Mouse (Mus musculus) heart, adult 2 months (tissue): ENCODE data around the gene Xrn1. TPM values are rescaled to one million over a fixed set of nuclear protein-coding genes. Genes with fewer than 3 reads are reported as not detected.

Experiments
- DNase-seq, 2 experiments: peaks; one replicate each; pipeline ENCODE4 v3.0.0; 2021
- H3K27ac ChIP-seq: fragments of 200-600 bp; 2 replicates; pipeline ENCODE4 v1.8.1; 2022
- H3K27me3 ChIP-seq: fragments of 200-500 bp; 2 replicates; pipeline ENCODE4 v1.6.1; 2012; ENCODE audit warnings: mild to moderate bottlenecking, low read length, inconsistent platforms, mixed read lengths; ENCODE audit not compliant: control insufficient read depth, insufficient read depth
- H3K36me3 ChIP-seq: fragments of 200-500 bp; 2 replicates; pipeline ENCODE4 v1.6.1; 2012; ENCODE audit warnings: low read length, inconsistent platforms; ENCODE audit not compliant: control insufficient read depth, insufficient read depth
- H3K4me1 ChIP-seq: fragments of 200-500 bp; 2 replicates; pipeline ENCODE4 v1.6.1; 2011; ENCODE audit warnings: low read length; ENCODE audit not compliant: control insufficient read depth, insufficient read depth
- H3K4me3 ChIP-seq: fragments of 200-600 bp; 2 replicates; pipeline ENCODE4 v1.8.1; 2022
- H3K79me2 ChIP-seq: fragments of 200-500 bp; replicated peaks from 2 replicates; pipeline ENCODE4 v1.6.1; 2012; ENCODE audit warnings: mild to moderate bottlenecking, inconsistent platforms, low read length, moderate library complexity, mixed read lengths; ENCODE audit not compliant: control insufficient read depth, insufficient read depth
- H3K9ac ChIP-seq: fragments of 200-500 bp; 2 replicates; pipeline ENCODE4 v1.6.1; 2012; ENCODE audit warnings: low read depth, mild to moderate bottlenecking, control low read depth, inconsistent platforms, low read length, mixed read lengths
- CTCF ChIP-seq: fragments of 200-600 bp; IDR thresholded peaks from 2 replicates; pipeline ENCODE4 v1.8.1; 2022; ENCODE audit warnings: antibody characterized with exemption, mild to moderate bottlenecking, moderate library complexity
- EP300 ChIP-seq: fragments of 200-500 bp; IDR thresholded peaks from 2 replicates; pipeline ENCODE4 v1.6.1; 2011; ENCODE audit warnings: low read depth, low read length, control low read depth; ENCODE audit not compliant: insufficient read depth
- POLR2A ChIP-seq: fragments of 200-500 bp; IDR thresholded peaks from 2 replicates; pipeline ENCODE4 v1.6.1; 2011; ENCODE audit warnings: mild to moderate bottlenecking, low read depth, low read length, control low read depth; ENCODE audit not compliant: insufficient read depth
- WGBS: fragments of 180-500 bp; shearing (Covaris S2); methylation state at CpG from one replicate; pipeline ENCODE4 v1.1.7; 2018; 5-methylcytosine and 5-hydroxymethylcytosine counted together
- intact Hi-C: fragments of 180-260 bp; cut with DNase I; formaldehyde crosslinking; loops from one replicate; pipeline ENCODE4 v1.15.1; 2025
- polyA plus RNA-seq: library from polyadenylated mRNA; depleted of rRNA; stranded (reverse); fragments of >200 nt; gene quantifications from 2 replicates; pipeline ENCODE4 v1.2.3, GENCODE M21; 2012
- total RNA-seq, 2 experiments: library from RNA; stranded (reverse); gene quantifications; 2 replicates each; pipeline ENCODE4 v1.2.3; 2021

Xrn1 gene
- total and polyA plus RNA-seq, 3 experiments = 3.3 to 20.4 (median 16.3) TPM

GRCm38 (mm10) chr9:95959246-95959645 is 4.7 kb downstream of the Xrn1 start:
- Histone ChIP-seq H3K27ac (no peak overlapping the region), H3K27me3 (no peaks in the 10 kb centered on the region), H3K4me3 (no peak overlapping the region), H3K4me1 (no peaks in the 10 kb centered on the region; the same call in none of the 2 replicates), H3K36me3 (peaks cover 3% of the 10 kb centered on the region), H3K79me2 (peaks cover 9% of the 10 kb centered on the region), H3K9ac (no peak overlapping the region)
- 81% methylated on average over 6 of the region's 6 CpGs for WGBS
- TF ChIP-seq CTCF (no peak), EP300 (no peak), POLR2A (no peak)
- DNase-seq = no peak
- intact Hi-C loops = loop anchor here (5.0 to 10.0 kb wide), 3 partner anchors 236 to 516 kb away; partner anchors contain the start of genes Rnf7, Tfdp2 and U2surp

- no peak for DNase-seq
- 95% methylated on average over 3 of the region's 3 CpGs for WGBS
- H3K4me1 ChIP-seq = no peaks in the 10 kb centered on the region; the same call in none of the 2 replicates
- no peaks in the 10 kb centered on the region for H3K27me3 ChIP-seq
- H3K79me2 ChIP-seq = peaks cover 9% of the 10 kb centered on the region
- intact Hi-C loops = loop anchor here (5.0 to 10.0 kb wide), 3 partner anchors 235 to 515 kb away; partner anchors contain the start of genes Rnf7, Tfdp2 and U2surp
- H3K36me3 ChIP-seq = peaks cover 8% of the 10 kb centered on the region
- TF ChIP-seq CTCF = no peak
- TF ChIP-seq POLR2A = no peak
- TF ChIP-seq EP300 = no peak
- no peak overlapping the region for H3K4me3 ChIP-seq
- H3K9ac ChIP-seq = no peak overlapping the region
- no peak overlapping the region for H3K27ac ChIP-seq
These were observed 5.3 kb downstream of the Xrn1 start for GRCm38 (mm10) chr9:95959732-95960428.

- H3K27ac ChIP-seq = no peak overlapping the region
- H3K27me3 ChIP-seq = no peaks in the 10 kb centered on the region
- no peak overlapping the region for H3K4me3 ChIP-seq
- DNase-seq = no peak
- no peak overlapping the region for H3K9ac ChIP-seq
- H3K79me2 ChIP-seq = peaks cover 7% of the 10 kb centered on the region; the same call in 1 of the 2 replicates
- TF ChIP-seq EP300 = no peak
- TF ChIP-seq CTCF = no peak
- no peak for TF ChIP-seq POLR2A
- peaks cover 8% of the 10 kb centered on the region for H3K36me3 ChIP-seq
- intact Hi-C loops = no loop called here
- H3K4me1 ChIP-seq = no peaks in the 10 kb centered on the region; the same call in none of the 2 replicates
These were observed 6.5 kb downstream of the Xrn1 start for GRCm38 (mm10) chr9:95961058-95961457.

GRCm38 (mm10) chr9:95964037-95964436 is 9.5 kb downstream of the Xrn1 start:
- DNase-seq = no peak

GRCm38 (mm10) chr9:95978279-95978678 is 23.7 kb downstream of the Xrn1 start:
- H3K9ac ChIP-seq = no peak overlapping the region
- no peak overlapping the region for H3K27ac ChIP-seq
- no peak overlapping the region for H3K4me3 ChIP-seq
- WGBS = 83% methylated on average over 2 of the region's 2 CpGs
- peaks cover 5% of the 10 kb centered on the region for H3K36me3 ChIP-seq
- no peaks in the 10 kb centered on the region for H3K4me1 ChIP-seq
- no peak for TF ChIP-seq EP300
- no peak for TF ChIP-seq POLR2A
- no peak for TF ChIP-seq CTCF
- intact Hi-C loops = loop anchor here (5.0 kb wide), 1 partner anchor 39 kb away; no protein-coding TSS in a partner anchor
- no peaks in the 10 kb centered on the region for H3K79me2 ChIP-seq
- no peak for DNase-seq
- no peaks in the 10 kb centered on the region for H3K27me3 ChIP-seq

More at GRCm38 (mm10) chr9:95964037-95964436, 9.5 kb downstream of the Xrn1 start:
- Histone ChIP-seq H3K27me3 (no peaks in the 10 kb centered on the region), H3K4me3 (no peak overlapping the region), H3K4me1 (no peaks in the 10 kb centered on the region; the same call in none of the 2 replicates), H3K9ac (no peak overlapping the region), H3K36me3 (peaks cover 8% of the 10 kb centered on the region), H3K79me2 (0 out of 2 replicates have a peak, but pooled peaks cover 2% of the 10 kb centered on the region), H3K27ac (no peak overlapping the region)
- no peak for TF ChIP-seq POLR2A
- intact Hi-C loops = no loop called here
- WGBS = 94% methylated on average over 13 of the region's 13 CpGs

GRCm38 (mm10) chr9:95979896-95980295 is 25.3 kb downstream of the Xrn1 start:
- peaks cover 5% of the 10 kb centered on the region for H3K36me3 ChIP-seq
- TF ChIP-seq CTCF = no peak
- no peak for TF ChIP-seq EP300
- no peak for TF ChIP-seq POLR2A
- DNase-seq = no peak
- H3K79me2 ChIP-seq = no peaks in the 10 kb centered on the region
- no peaks in the 10 kb centered on the region for H3K4me1 ChIP-seq
- intact Hi-C loops = loop anchor here (5.0 kb wide), 1 partner anchor 37 kb away; no protein-coding TSS in a partner anchor
- no peak overlapping the region for H3K9ac ChIP-seq
- H3K4me3 ChIP-seq = no peak overlapping the region
- no peaks in the 10 kb centered on the region for H3K27me3 ChIP-seq
- 90% methylated on average over 6 of the region's 6 CpGs for WGBS
- no peak overlapping the region for H3K27ac ChIP-seq
